Mouse (Mus musculus): ENCODE results near the gene Scube1.

- TF ChIP-seq CTCF (IDR thresholded peaks at IDR 0.05): no peak
- no peak for TF ChIP-seq POLR2A (IDR thresholded peaks at IDR 0.05; ENCODE audit: insufficient read depth, low read depth, low read length)
Measured at GRCm38 (mm10) chr15:83709889-83710774, 14.7 kb downstream of the Scube1 start.
